Mouse (Mus musculus) midbrain, embryonic 15.5 days (tissue): ENCODE results near the gene Gm49630. TPM values are rescaled to one million over a fixed set of nuclear protein-coding genes. Genes with fewer than 3 reads are reported as not detected.
A peak's percentile ranks its signal among the peaks of the same experiment; 100 is the strongest.
"Not testable (repeated sequence)": the region's sequence is repeated elsewhere in the genome, so short reads cannot be mapped to it uniquely, and the experiment has no call there.

Experiments
- ATAC-seq: fragments of 200-750 bp; cut with Nextera tagmentation; replicated peaks from 2 replicates; pipeline ENCODE4 v1.8.0; 2017; ENCODE audit warnings: moderate TSS enrichment
- H3K27ac ChIP-seq: fragments of 300-500 bp; sonication (generic); 2 replicates; pipeline ENCODE4 v1.5.1; 2015; ENCODE audit warnings: mild to moderate bottlenecking, inconsistent platforms
- H3K27me3 ChIP-seq: fragments of 300-500 bp; sonication (generic); replicated peaks from 2 replicates; pipeline ENCODE4 v1.6.1; 2015; ENCODE audit warnings: inconsistent platforms
- H3K36me3 ChIP-seq: fragments of 300-500 bp; sonication (generic); replicated peaks from 2 replicates; pipeline ENCODE4 v1.6.1; 2015; ENCODE audit warnings: inconsistent platforms
- H3K4me1 ChIP-seq: fragments of 300-500 bp; sonication (generic); 2 replicates; pipeline ENCODE4 v1.6.1; 2015; ENCODE audit warnings: inconsistent platforms
- H3K4me2 ChIP-seq: fragments of 300-500 bp; sonication (generic); 2 replicates; pipeline ENCODE4 v1.6.1; 2015; ENCODE audit warnings: inconsistent platforms, mild to moderate bottlenecking, moderate library complexity
- H3K4me3 ChIP-seq: fragments of 300-500 bp; sonication (generic); 2 replicates; pipeline ENCODE4 v1.5.1; 2015; ENCODE audit warnings: mild to moderate bottlenecking, inconsistent platforms
- H3K9ac ChIP-seq: fragments of 300-500 bp; sonication (generic); 2 replicates; pipeline ENCODE4 v1.6.1; 2015; ENCODE audit warnings: mild to moderate bottlenecking, inconsistent platforms
- H3K9me3 ChIP-seq: fragments of 300-500 bp; sonication (generic); 2 replicates; pipeline ENCODE4 v1.6.1; 2016; ENCODE audit warnings: inconsistent platforms
- WGBS: fragments of 180-500 bp; shearing (Covaris S2); methylation state at CpG from one replicate; pipeline ENCODE4 v1.1.7; 2015; ENCODE audit warnings: mixed read lengths; 5-methylcytosine and 5-hydroxymethylcytosine counted together
- polyA plus RNA-seq: library from polyadenylated mRNA; unstranded; fragments of >200 nt; fragmentation: Nextera tagmentation; extraction: Ambion mirVana; gene quantifications from 2 replicates; pipeline ENCODE4 v1.2.1, GENCODE M21; 2015

The Gm49630 gene
- polyA plus RNA-seq, 1 experiment from 2014 or later, result not detected

DNA sequence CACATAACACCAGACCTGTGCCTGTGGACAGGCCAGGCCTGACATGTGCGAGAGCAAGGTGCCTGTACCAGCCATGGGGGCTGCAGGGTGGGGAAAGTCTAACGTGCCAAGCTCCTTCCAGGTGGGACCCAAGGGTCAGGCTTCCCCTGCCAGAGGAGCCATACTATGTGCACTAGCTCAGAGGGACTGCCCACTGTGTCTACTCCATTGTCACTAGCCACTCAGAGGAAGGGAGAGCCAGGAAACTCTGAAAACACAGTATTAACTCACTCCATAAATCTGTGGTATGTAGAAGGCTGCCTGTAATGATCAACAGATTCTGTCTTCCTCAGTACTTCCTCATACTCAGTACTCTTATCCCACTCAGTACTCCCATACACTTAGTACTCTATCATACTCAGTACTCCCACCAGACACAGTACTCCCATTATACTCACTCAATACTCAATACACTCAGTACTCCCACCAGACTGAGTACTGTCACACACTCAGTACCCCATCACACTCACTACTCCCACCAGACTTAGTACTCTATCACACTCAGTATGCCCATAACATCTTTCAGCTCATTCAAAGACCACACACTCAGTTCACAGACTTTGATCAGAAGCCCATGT lies 16.7 kb upstream of the Gm49630 start:
- not testable (repeated sequence) for H3K27ac ChIP-seq, H3K27me3 ChIP-seq, H3K4me3 ChIP-seq, H3K36me3 ChIP-seq, H3K4me1 ChIP-seq, H3K9ac ChIP-seq, ATAC-seq, H3K4me2 ChIP-seq, H3K9me3 ChIP-seq
- no CpG with 5 or more reads among the region's 2 CpGs for WGBS

DNA sequence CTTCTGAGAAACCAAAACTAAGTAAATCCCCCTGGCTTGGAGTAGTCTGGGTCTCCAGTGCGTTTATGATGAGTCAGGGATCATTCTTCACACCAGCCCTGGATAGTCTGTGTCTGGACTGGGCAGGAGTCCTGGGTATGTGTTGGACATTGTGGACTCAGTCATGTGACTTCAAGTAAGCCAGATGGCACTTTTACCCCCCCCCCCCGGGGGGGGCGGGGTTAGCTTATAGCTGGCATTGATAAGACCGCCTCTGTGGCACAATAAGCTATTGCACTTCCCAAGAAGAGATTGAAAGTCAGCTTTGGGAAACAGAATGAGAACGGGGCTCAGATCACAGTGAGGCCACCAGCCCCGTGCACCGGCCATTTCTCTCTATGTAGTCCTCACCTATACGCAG lies 14.2 kb upstream of the Gm49630 start:
- H3K36me3 ChIP-seq, ATAC-seq, H3K4me2 ChIP-seq, H3K9ac ChIP-seq, H3K27ac ChIP-seq, H3K9me3 ChIP-seq, H3K4me3 ChIP-seq, H3K27me3 ChIP-seq, H3K4me1 ChIP-seq: not testable (repeated sequence)
- 68% methylated on average over 8 of the region's 8 CpGs for WGBS

DNA sequence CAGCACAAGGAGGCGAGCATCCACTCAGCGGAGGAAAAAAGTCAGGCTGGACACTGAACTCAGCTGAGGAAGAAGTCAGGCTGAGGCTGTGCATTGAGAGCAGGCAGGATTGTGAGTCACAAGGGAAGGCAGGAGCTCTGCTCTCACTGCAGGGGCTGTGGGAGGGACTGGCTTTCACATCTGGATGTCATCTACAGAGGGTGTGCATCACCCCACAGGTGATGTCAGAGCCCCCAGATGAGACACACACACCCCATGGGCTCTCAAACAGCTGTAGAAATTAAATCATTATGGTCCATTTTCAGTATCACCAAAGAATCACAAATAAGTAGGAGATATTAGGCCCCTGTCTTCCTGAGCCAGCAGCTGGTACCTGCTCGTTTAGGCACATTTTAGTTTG lies 13.6 kb upstream of the Gm49630 start, which contains the start of gene Unc93a2:
Gene Unc93a2, minus strand, starts transcription at position 101 of the 400 bp plus-strand sequence.
- H3K9ac ChIP-seq, H3K36me3 ChIP-seq, ATAC-seq, H3K4me3 ChIP-seq, H3K9me3 ChIP-seq, H3K27me3 ChIP-seq, H3K4me2 ChIP-seq, H3K4me1 ChIP-seq, H3K27ac ChIP-seq: not testable (repeated sequence)
- WGBS, result 79% methylated on average over 3 of the region's 3 CpGs

DNA sequence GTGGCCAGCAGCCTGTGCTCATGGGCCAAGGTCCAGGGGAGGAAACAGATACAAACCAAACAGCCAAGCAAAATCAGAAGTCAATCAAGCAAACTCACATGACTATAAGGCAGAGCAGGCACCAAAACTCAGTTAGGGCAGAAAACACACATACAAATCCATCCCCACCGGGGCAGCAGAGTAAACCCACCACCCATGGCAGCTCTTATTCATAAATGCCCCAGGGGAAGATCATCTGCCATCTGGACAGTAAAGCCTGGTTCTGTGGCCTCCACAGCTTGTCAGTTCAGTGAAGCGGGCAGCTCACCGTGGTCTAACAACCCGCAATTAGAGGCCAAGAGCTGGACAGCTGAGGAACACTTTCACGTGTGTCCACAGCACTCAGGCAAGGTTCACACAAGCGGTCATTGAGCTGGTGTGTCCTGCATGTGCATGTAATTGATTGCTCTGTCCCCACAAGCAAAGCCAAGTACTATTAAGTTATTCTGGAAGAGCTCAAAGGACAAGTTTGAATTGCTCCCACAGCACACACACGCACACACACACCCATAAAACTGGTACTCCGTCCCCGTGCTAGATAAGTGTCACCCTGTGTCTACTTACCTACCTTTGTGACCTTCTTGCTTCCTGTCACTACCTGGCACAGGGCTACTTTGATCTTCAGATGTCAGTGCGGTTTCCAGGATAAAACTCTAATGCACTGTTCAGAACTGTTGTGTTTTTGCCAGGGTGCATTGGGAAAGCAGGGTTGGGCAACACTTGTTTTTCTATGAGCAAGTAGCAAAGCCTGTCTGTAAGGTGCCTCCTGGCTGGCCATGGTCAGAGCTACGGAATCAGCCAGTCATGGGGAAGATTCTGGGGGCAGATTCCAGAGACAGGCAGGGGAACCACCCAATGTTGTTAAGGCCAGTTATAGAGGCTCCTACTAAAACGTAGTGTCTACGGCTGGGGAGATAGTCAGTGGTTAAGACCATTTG lies 11.7 kb upstream of the Gm49630 start:
- not testable (repeated sequence) for H3K4me1 ChIP-seq, H3K36me3 ChIP-seq, H3K4me3 ChIP-seq, H3K27ac ChIP-seq, H3K9ac ChIP-seq, H3K4me2 ChIP-seq, H3K9me3 ChIP-seq, H3K27me3 ChIP-seq, ATAC-seq
- WGBS, result 83% methylated on average over 12 of the region's 13 CpGs

DNA sequence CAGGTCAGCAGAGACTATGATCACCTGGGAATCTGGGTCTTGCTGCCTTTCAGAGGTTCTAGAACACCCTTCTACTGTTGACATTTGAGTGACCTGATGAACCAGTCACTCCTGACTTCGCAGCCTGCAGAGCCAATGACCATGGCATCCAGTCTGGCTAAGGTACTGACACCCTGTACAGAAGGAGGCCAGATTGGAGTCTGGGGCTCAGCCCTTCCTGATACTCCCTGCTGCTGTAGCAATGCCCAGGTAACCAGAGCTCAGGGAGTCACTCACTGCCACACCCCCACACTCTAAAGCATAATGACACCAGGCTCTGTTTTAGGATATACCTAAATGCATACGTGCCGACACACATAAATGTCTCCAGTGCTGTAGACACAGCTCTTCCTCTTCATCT lies 10.9 kb upstream of the Gm49630 start:
- WGBS, result 74% methylated on average over 1 of the region's 3 CpGs
- H3K4me2 ChIP-seq, H3K27ac ChIP-seq, H3K4me1 ChIP-seq, H3K9ac ChIP-seq, H3K27me3 ChIP-seq, ATAC-seq, H3K9me3 ChIP-seq, H3K36me3 ChIP-seq, H3K4me3 ChIP-seq: not testable (repeated sequence)

DNA sequence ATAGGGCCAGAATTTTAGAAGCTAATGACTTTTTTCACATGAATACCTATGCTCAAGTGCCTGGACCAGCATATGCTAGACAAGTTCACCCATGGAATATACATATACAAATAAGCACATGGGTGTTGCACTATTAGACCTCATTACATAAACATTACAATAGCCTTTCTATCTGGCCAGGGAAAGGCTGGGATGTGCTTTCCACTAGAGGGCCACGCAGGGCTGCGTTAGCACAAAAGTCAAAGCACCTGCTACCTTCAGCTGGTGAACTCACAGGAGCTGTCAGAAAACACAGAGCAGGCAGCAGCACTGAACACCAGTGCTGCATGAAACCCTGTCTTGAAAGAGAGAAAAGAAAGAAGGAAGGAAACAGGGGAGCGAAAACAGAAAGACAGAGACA lies 6.1 kb upstream of the Gm49630 start:
- H3K4me3 ChIP-seq, H3K4me2 ChIP-seq, H3K27ac ChIP-seq, H3K27me3 ChIP-seq, H3K36me3 ChIP-seq, H3K9me3 ChIP-seq, H3K4me1 ChIP-seq, H3K9ac ChIP-seq: not testable (repeated sequence)
- ATAC-seq, result peak; percentile 49; the same call in 1 of the 2 replicates
- WGBS, result 25% methylated on average over 3 of the region's 3 CpGs

DNA sequence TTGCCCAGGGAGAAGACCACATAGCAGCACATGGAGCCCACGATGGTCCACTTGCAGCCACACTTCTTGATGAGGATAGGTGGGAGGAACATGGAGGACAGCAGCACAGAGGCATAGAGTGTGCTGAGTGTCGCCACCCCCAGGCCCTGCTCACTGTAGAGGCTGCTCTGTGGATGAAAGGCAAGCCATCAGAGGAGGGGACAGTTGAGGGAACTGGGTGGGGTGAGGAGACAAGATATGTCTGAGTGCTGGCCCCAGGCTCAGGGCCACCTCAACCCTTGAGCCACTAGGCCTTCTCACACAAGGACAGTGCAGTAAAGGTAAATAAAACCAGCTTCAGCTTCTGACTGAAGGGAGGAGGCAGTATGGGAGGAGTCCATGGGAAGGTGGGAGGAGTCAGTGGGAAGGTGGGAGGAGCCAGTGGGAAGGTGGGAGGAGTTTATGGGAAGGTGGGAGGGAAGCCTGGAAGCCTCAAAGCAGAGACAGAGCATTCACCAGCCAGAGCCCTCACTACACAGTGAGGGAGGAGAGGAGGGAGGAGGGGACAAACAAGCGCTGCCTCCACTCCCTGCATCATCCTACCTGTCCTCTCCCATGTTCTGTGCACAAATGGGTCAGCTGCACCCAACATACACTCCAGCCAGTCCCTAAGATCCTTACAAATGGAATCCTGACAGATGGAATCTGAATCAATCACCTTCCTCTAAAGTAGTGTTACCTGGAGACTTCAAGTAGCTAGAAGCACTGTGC lies 5.3 kb upstream of the Gm49630 start:
- not testable (repeated sequence) for H3K4me1 ChIP-seq, H3K27me3 ChIP-seq, H3K9ac ChIP-seq, H3K27ac ChIP-seq, H3K36me3 ChIP-seq, H3K9me3 ChIP-seq, H3K4me2 ChIP-seq, H3K4me3 ChIP-seq
- WGBS, result 92% methylated on average over 1 of the region's 3 CpGs
- peak; percentile 53 for ATAC-seq

DNA sequence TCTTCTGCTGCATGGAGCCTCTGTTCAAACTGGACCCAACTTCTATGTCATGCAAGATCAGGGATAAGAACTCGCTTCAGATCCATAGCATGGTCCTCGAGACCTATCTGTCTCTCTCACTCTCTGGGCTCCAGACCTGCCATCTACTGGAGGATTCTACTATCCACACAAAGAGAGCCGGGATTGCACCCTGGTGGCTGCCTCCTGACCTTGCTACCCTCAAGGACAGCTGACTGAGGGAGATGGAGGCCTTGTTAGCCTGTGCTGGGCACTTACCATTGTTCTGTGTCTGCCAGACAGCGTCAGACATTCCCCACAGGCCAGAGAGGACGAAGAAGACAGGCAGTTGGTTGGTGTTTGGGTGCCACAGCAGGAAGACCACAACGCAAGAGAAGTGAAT lies 2.4 kb downstream of the Gm49630 start:
- not testable (repeated sequence) for H3K27me3 ChIP-seq, H3K9ac ChIP-seq, H3K27ac ChIP-seq, H3K4me3 ChIP-seq, ATAC-seq, H3K4me1 ChIP-seq, H3K36me3 ChIP-seq, H3K9me3 ChIP-seq, H3K4me2 ChIP-seq
- 80% methylated on average over 6 of the region's 6 CpGs for WGBS

DNA sequence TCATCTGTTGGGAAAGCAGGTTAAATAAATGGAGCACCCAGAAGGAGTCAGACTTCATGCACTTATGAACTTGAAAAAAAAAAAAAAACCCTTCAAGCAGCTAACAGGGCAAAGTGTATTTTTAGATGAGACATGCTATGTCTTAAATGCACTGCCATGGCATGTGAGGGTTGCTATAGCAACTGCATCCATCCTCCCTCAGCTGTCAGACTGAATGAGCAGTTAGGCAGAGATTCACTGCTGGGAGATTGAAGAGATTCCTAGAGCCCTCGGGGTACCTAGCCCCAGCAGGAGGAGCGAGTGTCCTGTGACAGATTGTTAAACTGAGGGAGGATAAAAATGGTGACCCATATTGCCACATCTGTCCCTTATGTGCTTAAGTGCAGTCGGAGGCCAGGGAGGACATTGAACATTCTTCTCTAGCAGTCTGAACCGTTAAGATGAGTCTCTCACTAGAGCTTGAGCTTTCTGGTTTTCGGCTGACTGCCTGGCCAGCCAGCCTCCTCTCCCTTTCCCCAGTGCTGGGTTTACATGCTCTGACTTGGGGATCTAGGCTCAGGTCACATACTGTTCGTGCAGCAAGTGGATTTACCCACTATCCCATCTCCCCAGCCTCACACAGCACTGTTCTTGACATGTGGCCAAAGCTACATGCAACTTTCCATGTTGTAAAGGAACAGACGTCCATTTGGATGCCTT lies 5.0 kb downstream of the Gm49630 start:
- H3K36me3 ChIP-seq, H3K27me3 ChIP-seq, H3K4me2 ChIP-seq, H3K9me3 ChIP-seq, H3K4me1 ChIP-seq, H3K9ac ChIP-seq, H3K4me3 ChIP-seq: not testable (repeated sequence)
- peak; percentile 94 for ATAC-seq
- H3K27ac ChIP-seq, result peak overlapping the region; percentile 63; the same call in 1 of the 2 replicates
- WGBS, result 27% methylated on average over 4 of the region's 7 CpGs

DNA sequence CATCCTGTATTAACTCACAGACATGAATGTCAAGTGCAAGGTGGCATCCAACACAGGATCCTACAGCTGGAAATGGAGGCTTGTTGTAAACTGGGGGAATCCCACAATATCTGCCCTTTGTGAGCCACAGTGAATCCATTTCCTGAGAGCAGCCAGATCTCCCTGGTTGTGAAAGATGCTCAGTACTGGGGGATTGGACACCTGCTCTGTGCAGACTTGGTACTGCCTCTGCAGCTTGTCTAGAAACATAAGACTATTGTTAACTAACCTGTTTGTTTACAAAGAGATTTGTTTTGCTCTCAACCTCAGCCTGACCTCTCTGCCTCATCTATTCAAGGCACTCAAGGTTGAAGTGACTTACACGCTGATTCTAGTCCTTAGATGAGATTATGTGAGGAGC lies 5.5 kb downstream of the Gm49630 start:
- not testable (repeated sequence) for H3K4me1 ChIP-seq, H3K9ac ChIP-seq, H3K27me3 ChIP-seq, H3K4me3 ChIP-seq, H3K4me2 ChIP-seq, H3K36me3 ChIP-seq, H3K9me3 ChIP-seq
- peak overlapping the region; percentile 71 for H3K27ac ChIP-seq
- ATAC-seq, result peak; percentile 52
- WGBS, result 9% methylated on average over 1 of the region's 1 CpGs

DNA sequence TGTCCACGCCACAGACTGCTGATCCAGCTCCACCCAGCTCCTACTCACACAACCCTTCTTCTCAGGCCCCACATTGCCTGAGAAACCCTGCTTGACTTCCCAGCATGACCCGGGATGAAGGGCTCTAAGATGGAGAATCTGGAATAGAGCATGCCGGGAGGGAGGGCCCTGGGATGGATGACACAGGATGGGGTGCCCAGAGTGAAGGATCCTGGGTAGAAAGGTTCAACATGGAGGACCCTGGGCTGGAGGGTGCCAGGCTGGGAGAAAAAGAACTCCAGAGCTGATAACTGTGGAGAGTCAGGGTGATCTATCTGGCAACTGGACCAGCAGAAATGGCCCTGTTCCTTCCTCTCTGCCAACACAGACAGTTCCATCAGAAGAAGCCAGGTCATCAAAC lies 6.2 kb downstream of the Gm49630 start:
- not testable (repeated sequence) for H3K27ac ChIP-seq

More for the DNA sequence above, 6.2 kb downstream of the Gm49630 start:
- H3K9ac ChIP-seq, H3K4me2 ChIP-seq, H3K4me3 ChIP-seq, H3K4me1 ChIP-seq, ATAC-seq, H3K9me3 ChIP-seq, H3K36me3 ChIP-seq, H3K27me3 ChIP-seq: not testable (repeated sequence)
- WGBS, result 100% methylated on average over 1 of the region's 3 CpGs
